Mouse (Mus musculus): ENCODE measurements around the gene Snx29. TPM values are rescaled to one million over a fixed set of nuclear protein-coding genes. Genes with fewer than 3 reads are reported as not detected.
A peak's percentile ranks its signal among the peaks of the same experiment; 100 is the strongest.

Gene Snx29
- polyA plus RNA-seq, 1 experiment from 2014 or later: 6.9 TPM

DNA sequence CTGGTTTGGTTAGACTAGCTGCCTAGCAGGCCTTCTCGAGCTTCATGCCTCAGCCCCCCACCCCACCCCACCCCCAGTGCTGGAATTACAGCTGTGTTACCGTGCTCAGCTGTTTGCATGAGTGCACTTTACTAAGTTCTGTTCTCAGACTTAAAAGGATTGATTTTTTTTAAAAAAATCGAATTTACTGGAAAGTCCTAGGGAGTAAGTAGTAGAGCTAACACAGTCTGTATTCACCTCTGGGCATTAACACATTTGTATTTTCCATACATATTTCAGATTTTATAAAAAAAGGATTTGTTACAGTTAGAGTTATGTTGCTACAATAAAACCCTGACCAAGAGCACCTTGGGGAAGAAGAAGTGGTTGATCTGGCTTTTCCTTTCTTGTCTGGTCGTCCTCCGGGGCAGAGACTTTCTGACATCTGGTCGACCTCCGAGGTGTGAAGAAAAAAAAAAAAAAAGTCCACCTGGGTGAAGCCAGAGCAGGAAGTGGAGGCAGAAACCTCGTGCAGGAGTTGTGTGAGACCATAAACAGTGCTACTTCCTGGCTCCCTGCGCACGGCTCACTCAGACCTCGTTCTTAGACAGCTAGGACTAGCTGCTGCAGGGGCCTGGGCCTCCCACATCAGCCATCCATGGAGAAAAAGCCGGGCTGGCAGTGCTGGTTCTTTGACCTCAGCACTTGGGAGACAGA is 196.2 kb downstream of the Snx29 start:
- no peak for ATAC-seq (replicated peaks; ENCODE audit: low FRiP score, low read depth)
- Histone ChIP-seq H3K9ac (ENCODE audit: low read depth, low read length) (no peak overlapping the region), H3K9me3 (replicated peaks; ENCODE audit: low read length) (no peaks in the 10 kb centered on the region), H3K4me3 (replicated peaks; ENCODE audit: low read depth, low read length) (no peak overlapping the region), H3K4me2 (ENCODE audit: low read length) (no peak overlapping the region), H3K27ac (no peak overlapping the region), H3K4me1 (replicated peaks; ENCODE audit: insufficient read depth, low read length) (0 out of 2 replicates have a peak, but pooled peaks cover 4% of the 10 kb centered on the region), H3K27me3 (ENCODE audit: insufficient read depth, low read length) (no peaks in the 10 kb centered on the region), H3K36me3 (ENCODE audit: insufficient read depth, low read length) (0 out of 2 replicates have a peak, but pooled peaks cover 3% of the 10 kb centered on the region)
- TF ChIP-seq CTCF (IDR thresholded peaks at IDR 0.05; ENCODE audit: low read depth): no peak
- 61% methylated on average over 12 of the region's 12 CpGs for WGBS
- DNase-seq (ENCODE audit: low spot score): no peak

DNA sequence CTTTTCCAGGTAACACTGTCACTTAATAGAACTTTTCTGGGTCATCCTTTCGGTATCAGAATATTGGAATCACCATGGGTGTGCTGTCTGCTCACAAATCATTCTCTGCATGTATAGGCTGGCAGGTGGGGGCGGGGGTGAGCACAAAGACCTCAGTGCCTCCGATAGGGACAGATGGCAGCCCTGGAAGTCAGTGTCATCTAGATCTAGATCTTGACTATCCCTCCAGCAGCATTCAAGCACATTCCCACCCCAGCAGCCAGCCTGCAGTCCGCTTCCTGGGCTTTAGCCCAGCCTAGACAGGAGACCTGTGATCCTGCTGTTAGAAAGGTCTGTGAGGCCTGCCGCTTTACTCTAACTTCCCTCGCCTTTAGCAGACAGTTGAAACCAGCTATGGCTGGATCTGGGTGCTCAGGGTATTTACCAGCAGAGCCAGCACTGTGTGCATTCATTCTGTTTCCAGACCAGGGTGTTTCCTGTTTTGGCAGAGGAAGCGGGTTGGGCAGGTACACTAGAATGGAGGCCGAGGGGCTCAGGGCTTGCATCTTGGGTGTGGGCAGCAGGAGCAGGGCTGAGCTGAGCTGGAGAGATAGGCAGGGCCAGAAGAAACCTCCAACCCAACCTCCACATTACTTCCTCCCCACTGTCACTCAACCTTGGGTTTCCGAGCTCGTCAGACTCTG is 203.5 kb downstream of the Snx29 start:
- no peak for DNase-seq (ENCODE audit: low spot score)
- Histone ChIP-seq H3K9ac (ENCODE audit: low read depth, low read length) (no peak overlapping the region), H3K36me3 (ENCODE audit: insufficient read depth, low read length) (no peaks in the 10 kb centered on the region), H3K27me3 (ENCODE audit: insufficient read depth, low read length) (no peaks in the 10 kb centered on the region), H3K4me1 (replicated peaks; ENCODE audit: insufficient read depth, low read length) (no peaks in the 10 kb centered on the region), H3K27ac (0 out of 2 replicates have a peak overlapping the region, but pooled peaks have one; percentile 19), H3K4me3 (replicated peaks; ENCODE audit: low read depth, low read length) (no peak overlapping the region), H3K9me3 (replicated peaks; ENCODE audit: low read length) (no peaks in the 10 kb centered on the region), H3K4me2 (ENCODE audit: low read length) (no peak overlapping the region)
- WGBS: 62% methylated on average over 10 of the region's 10 CpGs
- no peak; the same call in 1 of the 2 replicates for ATAC-seq (replicated peaks; ENCODE audit: low FRiP score, low read depth)
- TF ChIP-seq CTCF (IDR thresholded peaks at IDR 0.05; ENCODE audit: low read depth): no peak

DNA sequence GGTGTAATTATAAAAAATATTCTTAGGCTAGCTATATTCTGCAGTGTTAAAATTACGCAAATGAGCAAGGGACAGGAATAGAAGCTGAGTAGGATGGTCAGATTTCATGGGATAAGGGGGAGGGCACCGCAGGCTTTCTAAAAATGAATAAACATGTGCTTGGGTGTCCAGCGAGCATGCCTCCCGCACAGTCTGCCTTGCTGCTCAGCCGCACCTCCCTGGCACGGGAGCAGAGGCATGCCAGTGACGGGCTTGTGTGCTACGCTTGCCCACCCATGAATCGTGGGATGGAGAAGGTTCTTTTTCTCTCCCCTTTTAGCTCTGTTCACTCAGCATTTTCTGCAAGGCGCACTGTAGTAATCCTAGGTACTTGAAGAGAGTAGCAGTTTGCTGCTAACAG is 204.3 kb downstream of the Snx29 start:
- no peak for TF ChIP-seq CTCF (IDR thresholded peaks at IDR 0.05; ENCODE audit: low read depth)
- no peak overlapping the region for H3K4me2 ChIP-seq (ENCODE audit: low read length)
- peak overlapping the region; percentile 2; the same call in 1 of the 2 replicates for H3K27ac ChIP-seq
- H3K9ac ChIP-seq (ENCODE audit: low read depth, low read length): no peak overlapping the region
- WGBS: 53% methylated on average over 10 of the region's 10 CpGs
- H3K9me3 ChIP-seq (replicated peaks; ENCODE audit: low read length): no peaks in the 10 kb centered on the region
- no peaks in the 10 kb centered on the region for H3K36me3 ChIP-seq (ENCODE audit: insufficient read depth, low read length)
- DNase-seq (ENCODE audit: low spot score): peak; percentile 24
- H3K27me3 ChIP-seq (ENCODE audit: insufficient read depth, low read length): no peaks in the 10 kb centered on the region
- H3K4me3 ChIP-seq (replicated peaks; ENCODE audit: low read depth, low read length): no peak overlapping the region
- H3K4me1 ChIP-seq (replicated peaks; ENCODE audit: insufficient read depth, low read length): no peaks in the 10 kb centered on the region
- no peak for ATAC-seq (replicated peaks; ENCODE audit: low FRiP score, low read depth)

DNA sequence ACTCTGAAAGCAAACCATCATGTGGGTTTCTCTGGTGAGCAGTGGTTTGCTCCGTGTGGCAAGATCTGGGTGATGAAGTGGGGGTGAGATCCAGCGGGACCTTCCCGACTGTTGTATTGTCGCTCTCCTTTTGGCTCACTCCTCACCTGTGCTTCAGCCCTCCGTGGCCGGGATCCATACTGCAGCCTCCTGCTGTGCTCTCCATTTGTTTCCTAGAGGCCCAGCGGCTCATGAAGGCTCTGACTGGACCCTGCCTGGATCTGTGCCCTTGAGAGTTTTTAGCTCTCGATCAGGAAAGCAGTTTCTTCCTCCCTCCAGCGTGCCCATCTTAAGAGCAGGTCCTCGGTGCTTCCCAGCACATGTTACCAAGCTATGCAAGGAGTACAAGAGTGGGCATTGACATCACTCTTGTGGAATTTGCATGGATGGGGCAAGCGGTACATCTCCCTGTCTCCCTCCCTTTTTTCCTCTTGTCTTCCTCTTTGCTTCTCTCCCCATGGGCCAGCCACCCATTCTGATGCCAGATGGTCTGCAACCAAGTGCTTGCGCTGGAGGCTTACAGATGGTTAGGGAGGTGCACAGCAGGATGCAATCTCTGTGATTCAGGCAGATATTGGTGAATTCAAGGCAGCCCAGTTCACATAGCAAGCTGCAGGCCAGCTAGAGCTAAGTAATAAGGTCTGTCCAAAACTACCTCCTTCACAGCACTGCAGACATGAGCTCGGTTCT is 207.9 kb downstream of the Snx29 start:
- Histone ChIP-seq H3K9ac (ENCODE audit: low read depth, low read length) (no peak overlapping the region), H3K4me3 (replicated peaks; ENCODE audit: low read depth, low read length) (no peak overlapping the region), H3K4me2 (ENCODE audit: low read length) (no peak overlapping the region), H3K36me3 (ENCODE audit: insufficient read depth, low read length) (no peaks in the 10 kb centered on the region), H3K4me1 (replicated peaks; ENCODE audit: insufficient read depth, low read length) (no peaks in the 10 kb centered on the region), H3K27me3 (ENCODE audit: insufficient read depth, low read length) (no peaks in the 10 kb centered on the region), H3K27ac (no peak overlapping the region), H3K9me3 (replicated peaks; ENCODE audit: low read length) (no peaks in the 10 kb centered on the region)
- WGBS: 59% methylated on average over 13 of the region's 13 CpGs
- DNase-seq (ENCODE audit: low spot score): no peak
- no peak for TF ChIP-seq CTCF (IDR thresholded peaks at IDR 0.05; ENCODE audit: low read depth)
- no peak for ATAC-seq (replicated peaks; ENCODE audit: low FRiP score, low read depth)

DNA sequence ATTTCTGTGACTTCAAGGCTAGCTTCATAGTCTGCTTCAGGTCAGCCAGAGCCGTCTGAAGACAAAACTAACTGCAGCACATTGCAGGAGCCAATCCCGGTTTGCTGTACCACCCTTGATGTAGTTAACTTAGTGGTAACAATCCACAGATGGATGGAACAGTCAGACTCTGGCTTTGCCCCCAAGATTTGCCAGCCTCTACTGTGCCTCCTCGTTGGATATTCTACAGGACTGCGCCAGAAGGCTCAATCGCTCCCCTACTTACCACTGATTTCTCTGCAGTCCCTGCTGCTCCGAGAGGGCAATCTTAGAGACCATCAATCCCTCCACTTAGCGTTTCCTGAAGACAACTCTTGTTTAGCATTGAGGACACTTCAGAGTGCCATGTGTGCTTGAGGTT is 208.7 kb downstream of the Snx29 start:
- H3K27me3 ChIP-seq (ENCODE audit: insufficient read depth, low read length): no peaks in the 10 kb centered on the region
- H3K9ac ChIP-seq (ENCODE audit: low read depth, low read length): no peak overlapping the region
- H3K4me3 ChIP-seq (replicated peaks; ENCODE audit: low read depth, low read length): no peak overlapping the region
- TF ChIP-seq CTCF (IDR thresholded peaks at IDR 0.05; ENCODE audit: low read depth): no peak
- 87% methylated on average over 7 of the region's 7 CpGs for WGBS
- H3K9me3 ChIP-seq (replicated peaks; ENCODE audit: low read length): no peaks in the 10 kb centered on the region
- no peak overlapping the region for H3K27ac ChIP-seq
- ATAC-seq (replicated peaks; ENCODE audit: low FRiP score, low read depth) (no peak), DNase-seq (ENCODE audit: low spot score) (no peak)
- H3K36me3 ChIP-seq (ENCODE audit: insufficient read depth, low read length): no peaks in the 10 kb centered on the region
- no peak overlapping the region for H3K4me2 ChIP-seq (ENCODE audit: low read length)
- no peaks in the 10 kb centered on the region for H3K4me1 ChIP-seq (replicated peaks; ENCODE audit: insufficient read depth, low read length)

DNA sequence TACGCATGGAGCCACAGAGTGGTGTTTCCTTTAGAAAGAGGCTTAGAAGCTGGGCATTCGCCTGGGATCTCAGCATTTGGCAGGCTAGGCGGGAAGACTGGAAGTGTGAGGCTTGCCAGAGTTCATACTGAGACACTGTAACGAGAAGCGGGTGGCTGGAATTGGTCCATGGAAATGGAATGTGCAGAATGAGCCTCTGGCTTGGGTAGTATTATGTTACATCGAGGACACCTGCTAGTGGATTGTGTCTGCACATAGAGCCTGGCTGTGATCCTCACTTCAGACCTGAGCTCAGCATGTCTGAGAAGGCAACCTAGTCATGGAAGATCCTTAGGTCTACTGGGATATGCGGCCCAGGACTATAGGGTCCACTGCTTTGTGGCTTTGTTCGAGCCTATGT is 209.9 kb downstream of the Snx29 start:
- TF ChIP-seq CTCF (IDR thresholded peaks at IDR 0.05; ENCODE audit: low read depth): no peak
- Histone ChIP-seq H3K4me2 (ENCODE audit: low read length) (no peak overlapping the region), H3K4me3 (replicated peaks; ENCODE audit: low read depth, low read length) (no peak overlapping the region), H3K9me3 (replicated peaks; ENCODE audit: low read length) (no peaks in the 10 kb centered on the region), H3K9ac (ENCODE audit: low read depth, low read length) (no peak overlapping the region), H3K27me3 (ENCODE audit: insufficient read depth, low read length) (no peaks in the 10 kb centered on the region), H3K36me3 (ENCODE audit: insufficient read depth, low read length) (no peaks in the 10 kb centered on the region), H3K4me1 (replicated peaks; ENCODE audit: insufficient read depth, low read length) (no peaks in the 10 kb centered on the region), H3K27ac (no peak overlapping the region)
- ATAC-seq (replicated peaks; ENCODE audit: low FRiP score, low read depth) (no peak), DNase-seq (ENCODE audit: low spot score) (peak; percentile 75)
- 52% methylated on average over 8 of the region's 8 CpGs for WGBS

Data from kidney, postnatal 0 days (tissue).